In the genomic region with DNA sequence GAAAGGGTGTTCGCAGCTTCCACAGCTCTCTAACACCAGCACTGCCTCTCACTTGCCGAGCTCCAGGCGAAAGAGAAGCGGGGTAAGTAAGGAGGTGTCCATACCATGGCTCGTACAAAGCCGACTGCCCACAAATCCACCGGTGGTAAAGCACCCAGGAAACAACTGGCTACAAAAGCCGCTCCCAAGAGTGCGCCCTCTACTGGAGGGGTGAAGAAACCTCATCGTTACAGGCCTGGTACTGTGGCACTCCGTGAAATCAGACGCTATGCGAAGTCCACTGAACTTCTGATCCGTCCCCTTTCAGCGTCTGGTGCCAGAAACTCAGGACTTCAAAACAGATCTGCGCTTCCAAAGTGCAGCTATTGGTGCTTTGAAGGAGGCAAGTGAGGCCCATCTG, we compare ENCODE assay signal across 16 mouse cellular contexts. TPM values are rescaled to one million over a fixed set of nuclear protein-coding genes. Genes with fewer than 3 reads are reported as not detected.
A peak's percentile ranks its signal among the peaks of the same experiment; 100 is the strongest.
DNase-seq lines count a peak whose midpoint lies in the region; ATAC-seq and TF ChIP-seq lines count a peak whose summit lies in the region.
"Had no signal": no experiment of that assay in that cellular context is flagged by ENCODE, and none has a peak within 500 bp of the region (broad histone marks: within the 10 kb centered on the region; RNA-seq: fewer than 3 reads in every experiment).

No protein-coding gene starts in this region.

- no peak overlapping the region for H3K27ac ChIP-seq in heart, adult 2 months
- H3K27ac ChIP-seq in liver, postnatal 0 days (ENCODE audit: low read depth): no peak overlapping the region
- no peak overlapping the region for H3K27ac ChIP-seq in liver, embryonic 12.5 days
- H3K27ac ChIP-seq: embryonic facial prominence, embryonic 13.5 days; hindbrain, embryonic 13.5 days; left cerebral cortex, adult 2 months; limb, embryonic 12.5 days; neural tube, embryonic 15.5 days had no signal

- H3K36me3 ChIP-seq in heart, adult 2 months (ENCODE audit: control insufficient read depth, insufficient read depth, low read length): no peaks in the 10 kb centered on the region
- peaks cover 11% of the 10 kb centered on the region for H3K36me3 ChIP-seq in liver, postnatal 0 days (replicated peaks; ENCODE audit: insufficient read depth, low read length)
- peaks cover 32% of the 10 kb centered on the region for H3K36me3 ChIP-seq in liver, embryonic 12.5 days
- peaks cover 20% of the 10 kb centered on the region for H3K36me3 ChIP-seq in E14TG2a.4 (ENCODE audit: insufficient read depth, low read length)

- 91% methylated on average over 16 of the region's 16 CpGs for WGBS in heart, adult 2 months
- WGBS in liver, postnatal 0 days (ENCODE audit: insufficient replicate concordance): 92% methylated on average over 16 of the region's 16 CpGs
- 89% methylated on average over 16 of the region's 16 CpGs for WGBS in liver, embryonic 12.5 days (ENCODE audit: insufficient replicate concordance)

- no peak for ATAC-seq in liver, postnatal 0 days
- no peak for ATAC-seq in liver, embryonic 12.5 days

- DNase-seq in heart, adult 2 months: no peak
- DNase-seq in heart, adult 11 months: no peak
- no peak for DNase-seq in liver, postnatal 0 days
- peak; percentile 58 for DNase-seq in ZHBTc4 (ENCODE audit: low read depth, low spot score)
- DNase-seq in embryo, embryonic 9.5 days (ENCODE audit: extremely low spot score): no peak
- DNase-seq in adrenal gland, postnatal 14 days: no peak
- DNase-seq: cerebellum, adult 11 months; kidney, adult 18-20 months; right cerebral cortex, postnatal 4 days had no signal

- no peaks in the 10 kb centered on the region for H3K79me2 ChIP-seq in heart, adult 2 months (replicated peaks; ENCODE audit: control insufficient read depth, insufficient read depth, low read length)

- H3K4me2 ChIP-seq in liver, postnatal 0 days (ENCODE audit: low read depth, low read length): no peak overlapping the region
- no peak overlapping the region for H3K4me2 ChIP-seq in liver, embryonic 12.5 days
- H3K4me2 ChIP-seq: embryonic facial prominence, embryonic 13.5 days; hindbrain, embryonic 13.5 days; limb, embryonic 12.5 days; neural tube, embryonic 15.5 days had no signal

- H3K9ac ChIP-seq in heart, adult 2 months (ENCODE audit: low read depth, low read length): no peak overlapping the region
- no peak overlapping the region for H3K9ac ChIP-seq in liver, postnatal 0 days (replicated peaks)
- no peak overlapping the region for H3K9ac ChIP-seq in liver, embryonic 12.5 days
- H3K9ac ChIP-seq: embryonic facial prominence, embryonic 13.5 days; hindbrain, embryonic 13.5 days; limb, embryonic 12.5 days; neural tube, embryonic 15.5 days had no signal

- H3K4me3 ChIP-seq in heart, adult 2 months: no peak overlapping the region
- H3K4me3 ChIP-seq in liver, postnatal 0 days (ENCODE audit: low read depth, low read length): no peak overlapping the region
- no peak overlapping the region for H3K4me3 ChIP-seq in liver, embryonic 12.5 days
- H3K4me3 ChIP-seq in E14TG2a.4 (replicated peaks; ENCODE audit: low read length): no peak overlapping the region
- H3K4me3 ChIP-seq: embryonic facial prominence, embryonic 13.5 days; hindbrain, embryonic 13.5 days; left cerebral cortex, adult 2 months; limb, embryonic 12.5 days; neural tube, embryonic 15.5 days had no signal

- H3K4me1 ChIP-seq in heart, adult 2 months (ENCODE audit: control insufficient read depth, insufficient read depth, low read length): no peaks in the 10 kb centered on the region
- H3K4me1 ChIP-seq in liver, postnatal 0 days (ENCODE audit: insufficient read depth): no peaks in the 10 kb centered on the region
- H3K4me1 ChIP-seq in liver, embryonic 12.5 days: peaks cover 5% of the 10 kb centered on the region; the same call in 1 of the 2 replicates
- H3K4me1 ChIP-seq in E14TG2a.4 (replicated peaks; ENCODE audit: low read depth, low read length): peaks cover 56% of the 10 kb centered on the region
- H3K4me1 ChIP-seq: embryonic facial prominence, embryonic 13.5 days; limb, embryonic 12.5 days; neural tube, embryonic 15.5 days had no signal

- peak; percentile 25; the same call in 1 of the 2 replicates for TF ChIP-seq CTCF in heart, adult 2 months (IDR thresholded peaks at IDR 0.05)
- peak; percentile 55 for TF ChIP-seq CTCF in liver, postnatal 0 days (IDR thresholded peaks at IDR 0.05; ENCODE audit: low read depth)
- TF ChIP-seq CTCF in E14TG2a.4 (conservative IDR thresholded peaks at IDR 0.05; ENCODE audit: low read length): peak; percentile 61

- intact Hi-C loops in heart, adult 2 months (cut with DNase I): no loop called here

- TF ChIP-seq EP300 in heart, adult 2 months (IDR thresholded peaks at IDR 0.05; ENCODE audit: insufficient read depth, low read depth, low read length): no peak
- TF ChIP-seq EP300 in liver, postnatal 0 days (IDR thresholded peaks at IDR 0.05; ENCODE audit: low read depth): no peak

- no peaks in the 10 kb centered on the region for H3K9me3 ChIP-seq in liver, postnatal 0 days (ENCODE audit: low read length)
- no peaks in the 10 kb centered on the region for H3K9me3 ChIP-seq in liver, embryonic 12.5 days (replicated peaks)
- no peaks in the 10 kb centered on the region for H3K9me3 ChIP-seq in E14TG2a.4 (ENCODE audit: low read length)
- H3K9me3 ChIP-seq: embryonic facial prominence, embryonic 13.5 days; hindbrain, embryonic 13.5 days; limb, embryonic 12.5 days; neural tube, embryonic 15.5 days had no signal

- no peaks in the 10 kb centered on the region for H3K27me3 ChIP-seq in heart, adult 2 months (ENCODE audit: control insufficient read depth, insufficient read depth, low read length)
- H3K27me3 ChIP-seq in liver, postnatal 0 days (ENCODE audit: insufficient read depth, low read length): no peaks in the 10 kb centered on the region
- H3K27me3 ChIP-seq in liver, embryonic 12.5 days (replicated peaks): no peaks in the 10 kb centered on the region
- H3K27me3 ChIP-seq in E14TG2a.4 (ENCODE audit: insufficient read depth, low read length): no peaks in the 10 kb centered on the region
- H3K27me3 ChIP-seq: embryonic facial prominence, embryonic 13.5 days; hindbrain, embryonic 13.5 days; limb, embryonic 12.5 days; neural tube, embryonic 15.5 days had no signal

- no peak for TF ChIP-seq POLR2A in heart, adult 2 months (IDR thresholded peaks at IDR 0.05; ENCODE audit: insufficient read depth, low read depth, low read length)

RNA-seq across cellular contexts. Expression of a gene that starts 29.0 kb away (rescaled TPM):
- 10 to 100 TPM; 33.6 to 43.3 TPM for total RNA-seq in heart, adult 2 months (2021)
- 15.6 and 28.6 TPM in 2 replicates for polyA plus RNA-seq in heart, adult 2 months (2012; rRNA removed)
- polyA plus RNA-seq in liver, postnatal 0 days (2015; fragmentation: Nextera tagmentation; extraction: Ambion mirVana): 85.8 and 99.5 TPM in 2 replicates
- 239 and 249 TPM in 2 replicates for polyA plus RNA-seq in liver, embryonic 12.5 days (2016; fragmentation: Nextera tagmentation; extraction: Ambion mirVana)
- 126 and 127 TPM in 2 replicates for total RNA-seq in adrenal gland, postnatal 14 days (2021)
